ENCODE assay signal across 8 mouse cellular contexts in the genomic region with DNA sequence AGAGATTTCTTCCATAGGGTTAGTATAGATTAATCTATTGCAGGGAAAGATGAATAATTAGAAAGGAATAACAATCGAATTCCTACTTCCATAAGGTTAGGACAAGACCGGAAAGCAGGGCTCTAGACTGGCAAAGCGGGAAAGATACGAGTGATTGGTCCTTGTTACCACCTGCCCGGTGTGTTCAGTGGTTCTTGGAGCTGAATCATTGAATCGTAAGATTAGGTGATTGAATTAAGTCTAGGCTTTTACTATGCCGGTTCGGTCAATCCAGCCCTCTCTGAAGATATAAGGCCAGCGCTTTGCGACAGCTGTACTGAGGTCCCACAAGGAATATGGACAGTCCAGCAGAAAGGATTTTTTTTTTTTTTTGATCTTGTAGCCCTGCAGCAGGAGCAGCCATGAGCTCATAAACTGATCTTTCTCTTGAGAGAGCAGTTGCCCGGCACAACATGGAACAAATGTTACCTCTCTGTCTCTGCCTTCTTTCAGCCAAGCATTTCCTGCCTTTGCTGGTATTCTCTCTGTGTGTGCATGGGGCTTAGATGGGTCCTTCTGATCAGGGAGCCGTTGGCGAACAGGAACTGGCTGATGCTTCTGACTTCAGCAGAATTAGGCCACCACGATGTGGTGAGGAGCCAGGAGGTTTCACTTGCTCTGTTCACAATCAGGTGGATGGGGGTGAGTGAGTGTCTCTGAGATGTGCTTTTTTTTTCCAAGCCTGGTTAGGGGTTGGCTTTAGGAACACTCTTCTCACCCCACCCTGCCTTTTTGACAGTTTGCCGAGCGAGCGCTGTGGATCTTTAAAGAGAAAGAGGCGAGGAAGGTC. TPM values are rescaled to one million over a fixed set of nuclear protein-coding genes. Genes with fewer than 3 reads are reported as not detected.
A peak's percentile ranks its signal among the peaks of the same experiment; 100 is the strongest.
DNase-seq lines count a peak whose midpoint lies in the region; ATAC-seq and TF ChIP-seq lines count a peak whose summit lies in the region.

No protein-coding gene starts in this region.

- H3K4me3 ChIP-seq in lung, embryonic 14.5 days (ENCODE audit: low read depth, low read length) = peak overlapping the region; percentile 45; the same call in 1 of the 2 replicates
- H3K4me3 ChIP-seq in intestine, embryonic 15.5 days (replicated peaks) = no peak overlapping the region
- H3K4me3 ChIP-seq in neural tube, embryonic 14.5 days (ENCODE audit: low read depth, low read length) = no peak overlapping the region

- H3K9me3 ChIP-seq in lung, embryonic 14.5 days (ENCODE audit: low read depth, low read length) = no peaks in the 10 kb centered on the region
- no peaks in the 10 kb centered on the region for H3K9me3 ChIP-seq in intestine, embryonic 15.5 days
- H3K9me3 ChIP-seq in neural tube, embryonic 14.5 days (ENCODE audit: control insufficient read depth, low read length) = no peaks in the 10 kb centered on the region

- no peak for ATAC-seq in lung, embryonic 14.5 days (ENCODE audit: insufficient read depth)
- no peak for ATAC-seq in intestine, embryonic 15.5 days
- no peak for ATAC-seq in neural tube, embryonic 14.5 days (ENCODE audit: low read depth)

- H3K27ac ChIP-seq in lung, embryonic 14.5 days (ENCODE audit: low read depth) = peak overlapping the region; percentile 77
- H3K27ac ChIP-seq in intestine, embryonic 15.5 days = no peak overlapping the region
- peak overlapping the region; percentile 96; the same call in 1 of the 2 replicates for H3K27ac ChIP-seq in neural tube, embryonic 14.5 days (ENCODE audit: low read depth, low read length)

- peaks cover 17% of the 10 kb centered on the region; the same call in 1 of the 2 replicates for H3K4me1 ChIP-seq in lung, embryonic 14.5 days (ENCODE audit: insufficient read depth)
- peaks cover 39% of the 10 kb centered on the region for H3K4me1 ChIP-seq in intestine, embryonic 15.5 days (replicated peaks)
- peaks cover 30% of the 10 kb centered on the region; the same call in 1 of the 2 replicates for H3K4me1 ChIP-seq in neural tube, embryonic 14.5 days (ENCODE audit: control insufficient read depth, insufficient read depth, low read length)

- H3K4me2 ChIP-seq in lung, embryonic 14.5 days = peak overlapping the region; percentile 81
- H3K4me2 ChIP-seq in intestine, embryonic 15.5 days (replicated peaks) = peak overlapping the region; percentile 77
- H3K4me2 ChIP-seq in neural tube, embryonic 14.5 days (ENCODE audit: low read depth, low read length) = peak overlapping the region; percentile 70; the same call in 1 of the 2 replicates

- no peaks in the 10 kb centered on the region for H3K27me3 ChIP-seq in lung, embryonic 14.5 days (ENCODE audit: insufficient read depth, low read length)
- no peaks in the 10 kb centered on the region for H3K27me3 ChIP-seq in intestine, embryonic 15.5 days (replicated peaks)
- no peaks in the 10 kb centered on the region for H3K27me3 ChIP-seq in neural tube, embryonic 14.5 days (ENCODE audit: control insufficient read depth, insufficient read depth, low read length)

- no peak for TF ChIP-seq CTCF in lung, embryonic 14.5 days (IDR thresholded peaks at IDR 0.05; ENCODE audit: low read depth)

- no peak overlapping the region for H3K9ac ChIP-seq in lung, embryonic 14.5 days
- no peak overlapping the region for H3K9ac ChIP-seq in intestine, embryonic 15.5 days
- no peak overlapping the region; the same call in 1 of the 2 replicates for H3K9ac ChIP-seq in neural tube, embryonic 14.5 days (replicated peaks; ENCODE audit: low read depth, low read length)

- 0 out of 2 replicates have a peak, but pooled peaks cover 2% of the 10 kb centered on the region for H3K36me3 ChIP-seq in lung, embryonic 14.5 days (ENCODE audit: insufficient read depth)
- no peaks in the 10 kb centered on the region for H3K36me3 ChIP-seq in intestine, embryonic 15.5 days
- H3K36me3 ChIP-seq in neural tube, embryonic 14.5 days (ENCODE audit: control insufficient read depth, insufficient read depth, low read length) = no peaks in the 10 kb centered on the region

- DNase-seq in lung, embryonic 14.5 days = no peak
- DNase-seq in lung, postnatal 10 days = no peak
- peak; percentile 71 for DNase-seq in cerebellum, postnatal 14 days
- no peak for DNase-seq in right cerebral cortex, postnatal 25 days
- DNase-seq in left cerebral cortex, adult 11 months (ENCODE audit: low spot score) = no peak
- DNase-seq in adrenal gland, postnatal 10 days = no peak

- WGBS in lung, embryonic 14.5 days = 66% methylated on average over 18 of the region's 18 CpGs
- 59% methylated on average over 18 of the region's 18 CpGs for WGBS in intestine, embryonic 15.5 days
- 65% methylated on average over 18 of the region's 18 CpGs for WGBS in neural tube, embryonic 14.5 days

RNA-seq across cellular contexts. Expression of gene Itpkb, which starts 35.9 kb away (rescaled TPM):
- 8.1 and 9.0 TPM in 2 replicates for polyA plus RNA-seq in lung, embryonic 14.5 days (2014; fragmentation: Nextera tagmentation; extraction: Ambion mirVana)
- polyA plus RNA-seq in intestine, embryonic 15.5 days (2015; fragmentation: Nextera tagmentation; extraction: Ambion mirVana) = 6.9 and 8.2 TPM in 2 replicates
- 2.4 and 2.9 TPM in 2 replicates for polyA plus RNA-seq in neural tube, embryonic 14.5 days (2014; fragmentation: Nextera tagmentation; extraction: Ambion mirVana)
- 10 to 100 TPM; 59.2 to 73.0 TPM for total RNA-seq in adrenal gland, postnatal 10 days (2021)

Comparison
In these comparisons a context has a peak if more than half of its experiments do, and no peak if none do; other contexts are left out.
1. DNase-seq: peak in cerebellum, postnatal 14 days (2 of 2); none in lung, embryonic 14.5 days (single experiment), lung, postnatal 10 days (single experiment), right cerebral cortex, postnatal 25 days (single experiment), left cerebral cortex, adult 11 months (single experiment) and adrenal gland, postnatal 10 days (single experiment).
2. Peak in every context shown above with its lines, with median percentiles within 50 percentile points of each other: H3K4me2 ChIP-seq.